Mouse (Mus musculus): Measurements from ENCODE around the gene Mxd4.
A peak's percentile ranks its signal among the peaks of the same experiment; 100 is the strongest.

The Mxd4 gene

DNA sequence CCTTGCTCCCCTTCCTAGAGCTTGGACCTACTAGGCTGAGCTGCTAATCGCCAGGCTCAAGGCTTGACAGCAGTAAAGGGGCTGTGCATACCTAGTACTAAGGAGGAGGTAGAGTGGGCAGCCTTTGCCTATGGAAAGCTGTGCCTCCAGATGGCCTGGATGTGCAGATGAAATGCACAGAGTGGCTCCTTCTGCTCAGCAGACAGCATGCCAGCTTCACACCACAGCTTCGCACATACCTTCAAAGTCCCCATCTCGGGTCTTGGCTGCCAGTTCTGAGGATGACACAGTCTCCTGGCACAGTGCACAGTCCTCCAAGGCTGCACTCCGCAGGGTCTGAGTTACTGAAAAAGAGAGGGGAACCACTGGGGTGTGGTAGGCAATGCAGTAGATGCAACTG, 9.7 kb upstream of the Mxd4 start:
- no peak for DNase-seq (ENCODE audit: low spot score)

DNA sequence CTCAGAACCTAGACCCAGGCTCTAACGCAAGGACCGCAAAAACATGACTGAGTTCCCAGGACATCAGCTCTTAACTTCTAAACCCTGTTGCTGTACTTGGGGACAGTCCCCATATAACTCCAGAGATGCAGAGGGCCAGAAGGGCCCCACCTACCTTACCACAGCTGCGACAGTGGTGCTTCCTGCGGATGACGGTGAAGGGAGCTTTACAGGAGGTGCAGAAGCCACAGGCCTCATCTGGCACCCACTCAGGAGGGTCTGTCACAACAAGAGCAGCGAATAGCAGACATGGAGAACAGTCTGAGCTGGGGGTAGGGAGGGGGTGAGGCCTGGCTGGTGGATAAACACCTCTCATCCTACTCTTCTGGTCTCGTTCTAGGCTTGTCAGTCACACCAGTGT, 8.9 kb upstream of the Mxd4 start:
- no peak for DNase-seq (ENCODE audit: low spot score)

DNA sequence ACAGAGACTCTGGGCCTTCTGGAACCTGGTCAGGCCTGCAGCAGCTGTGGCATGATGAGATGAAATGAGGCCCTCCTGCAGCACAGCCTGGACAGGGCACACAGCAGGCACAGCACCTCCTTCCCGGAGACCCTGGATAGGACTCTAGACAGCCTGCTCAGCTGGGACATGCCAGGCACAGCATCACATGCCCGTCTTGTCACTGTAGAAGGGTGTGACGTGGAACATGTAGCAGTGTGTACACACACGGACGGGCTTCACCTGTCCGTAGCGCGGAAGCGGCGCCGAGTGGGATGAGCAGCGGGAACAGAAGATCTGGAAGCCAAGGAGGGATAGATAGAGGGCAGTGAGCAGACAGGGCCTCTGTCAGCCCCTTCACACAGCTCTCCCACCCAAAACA, 8.3 kb upstream of the Mxd4 start:
- DNase-seq (ENCODE audit: low spot score), result no peak

DNA sequence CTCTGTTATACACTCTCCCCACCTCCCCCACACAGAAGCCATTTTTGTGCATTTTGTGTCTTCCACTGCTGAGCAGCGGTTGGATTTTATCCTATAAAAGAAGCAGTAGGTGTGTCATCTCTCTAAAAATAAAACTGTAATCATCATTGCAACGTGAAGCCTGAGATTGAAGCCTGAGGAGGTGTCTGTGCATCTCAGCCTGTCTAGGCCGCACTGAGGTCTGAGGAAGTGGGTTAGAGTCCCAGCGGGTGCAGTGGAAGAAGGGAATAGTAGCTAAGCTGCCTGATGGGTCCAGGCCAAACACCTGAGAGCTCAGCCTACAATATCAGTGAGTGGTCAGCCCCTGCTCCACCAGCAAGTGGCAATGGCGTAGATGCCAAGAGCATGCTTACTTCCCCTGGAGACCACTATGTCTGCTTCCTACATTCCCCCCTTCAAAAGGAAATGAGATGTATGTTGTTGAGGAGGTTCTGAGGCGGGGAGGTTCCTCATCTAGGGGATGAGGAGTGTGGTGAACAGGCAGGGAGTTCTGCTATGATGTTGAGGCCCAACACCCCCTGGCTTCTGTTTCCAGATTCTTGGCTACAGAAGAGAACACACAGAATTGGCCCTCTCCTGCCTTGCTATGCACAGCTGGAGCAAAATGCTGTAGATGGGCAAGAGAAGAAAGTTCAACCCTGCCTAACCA, 7.6 kb upstream of the Mxd4 start:
- no peak for DNase-seq (ENCODE audit: low spot score)

DNA sequence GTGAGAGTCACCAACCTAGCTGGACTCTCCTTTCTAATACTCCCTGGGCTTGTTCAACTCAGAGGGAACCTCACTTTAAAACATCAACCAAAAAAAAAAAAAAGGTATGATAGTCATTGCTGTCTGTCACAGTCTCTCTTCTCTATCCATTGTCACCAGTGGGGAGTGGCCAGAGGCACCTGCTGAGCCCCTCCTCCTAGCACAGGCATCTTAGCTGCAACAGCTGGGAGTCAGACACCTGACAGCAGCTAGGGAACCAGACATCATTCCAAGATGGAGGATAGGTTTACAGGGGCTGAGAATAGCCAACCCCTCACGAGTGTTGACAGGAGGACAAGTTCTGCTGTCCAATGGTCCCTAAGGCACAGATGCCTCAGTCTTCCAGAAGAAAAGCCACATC, 6.9 kb upstream of the Mxd4 start:
- DNase-seq (ENCODE audit: low spot score), result no peak

DNA sequence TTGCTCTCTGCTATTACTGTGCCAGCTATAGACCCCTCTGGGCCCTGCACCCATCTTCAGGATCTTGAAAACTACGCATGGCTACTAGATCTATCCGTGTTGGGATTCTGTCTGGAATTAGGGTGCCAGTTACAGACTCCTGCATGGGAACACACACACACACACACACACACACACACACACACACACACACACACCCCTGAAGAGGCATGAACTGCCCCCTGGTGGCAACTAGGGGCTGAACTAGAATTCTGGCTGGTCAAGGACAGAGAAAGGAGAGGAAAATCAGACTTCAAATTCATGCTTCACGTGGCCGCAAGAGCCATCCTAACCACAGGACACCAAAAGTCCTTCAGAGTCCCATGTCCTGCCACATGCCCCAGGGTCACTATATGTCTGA, 4.3 kb upstream of the Mxd4 start:
- peak; percentile 32 for DNase-seq (ENCODE audit: low spot score)

DNA sequence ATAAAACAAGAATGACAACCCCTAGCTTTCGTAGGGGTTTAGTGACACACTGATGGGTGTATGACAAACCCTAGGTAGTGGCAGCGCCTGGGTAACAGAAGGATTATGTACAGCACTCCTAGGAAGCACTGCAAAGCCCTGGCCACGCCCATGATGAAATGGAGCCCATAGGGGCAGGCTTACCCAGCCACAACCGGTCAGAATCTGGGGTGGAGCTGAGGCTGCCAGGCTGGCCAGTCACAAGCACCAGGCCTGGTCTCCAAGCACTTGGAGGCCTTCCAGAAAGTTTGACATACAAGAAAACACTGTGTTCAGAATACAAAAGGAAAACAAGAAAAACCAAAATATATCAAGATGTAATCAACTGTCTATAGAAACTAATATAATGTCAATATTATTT, 3.5 kb upstream of the Mxd4 start:
- DNase-seq (ENCODE audit: low spot score), result no peak

DNA sequence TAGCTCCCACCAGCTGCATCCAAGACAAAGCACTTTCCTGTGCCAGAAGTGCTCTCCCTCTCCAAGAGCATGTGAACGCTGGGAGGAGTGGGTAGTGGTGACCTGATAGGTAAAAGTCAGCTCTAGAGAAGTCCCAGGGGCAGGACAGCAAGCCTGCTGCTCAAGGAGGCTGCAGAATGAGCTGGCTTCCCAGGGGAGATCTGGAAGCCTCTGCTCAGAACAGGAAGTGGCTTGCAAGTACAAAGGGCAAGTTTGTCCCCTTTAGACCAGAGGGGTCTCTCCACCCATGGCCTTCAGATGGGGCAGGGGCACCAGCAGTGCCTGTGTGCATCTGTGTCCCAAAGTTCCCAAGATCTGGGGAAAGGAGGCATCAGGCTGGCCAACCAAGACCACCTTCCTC, 2.0 kb upstream of the Mxd4 start:
- DNase-seq (ENCODE audit: low spot score), result no peak

DNA sequence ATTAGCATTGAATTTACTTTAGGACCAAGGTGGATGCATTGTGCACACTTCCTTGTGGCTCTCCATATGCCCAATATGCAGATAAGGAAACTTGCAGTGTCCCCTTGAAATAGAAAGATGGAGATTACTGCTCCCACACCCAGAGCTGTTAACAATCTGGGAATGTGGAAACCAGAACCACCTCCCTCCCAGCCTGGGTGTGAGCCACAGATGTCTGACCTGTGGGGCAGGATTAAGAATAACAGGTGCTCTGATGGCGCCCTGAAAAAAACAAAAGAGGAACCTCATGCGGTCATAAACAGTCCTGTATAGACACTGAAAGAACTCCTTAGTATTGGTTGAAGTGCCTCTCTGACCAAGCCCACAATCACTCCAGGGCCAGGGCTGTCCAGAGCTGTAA, 1.3 kb upstream of the Mxd4 start:
- DNase-seq (ENCODE audit: low spot score), result no peak

DNA sequence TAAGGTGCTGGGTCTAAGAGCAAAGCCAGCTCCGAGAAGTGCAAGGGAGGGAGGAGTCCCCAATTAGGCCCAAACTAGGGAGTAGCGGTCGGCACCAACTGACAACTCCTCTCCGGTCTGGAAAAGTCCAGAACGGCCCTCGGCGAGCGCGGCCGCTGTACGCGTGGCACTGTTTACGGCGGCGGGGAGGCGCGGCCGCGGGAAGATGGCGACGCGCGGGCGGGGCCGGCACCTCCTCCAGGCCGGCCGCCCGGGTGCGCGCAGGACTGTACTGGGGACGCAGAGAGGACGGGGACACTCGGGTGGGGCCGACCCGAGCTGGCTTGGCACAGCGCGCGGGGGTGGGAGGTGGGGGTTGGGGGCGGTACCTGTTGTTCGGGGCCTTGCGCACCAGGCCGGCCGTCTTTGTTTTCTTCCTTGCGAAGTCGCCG, 544 bp downstream of the Mxd4 start:
- peak; percentile 51 for DNase-seq (ENCODE audit: low spot score)

DNA sequence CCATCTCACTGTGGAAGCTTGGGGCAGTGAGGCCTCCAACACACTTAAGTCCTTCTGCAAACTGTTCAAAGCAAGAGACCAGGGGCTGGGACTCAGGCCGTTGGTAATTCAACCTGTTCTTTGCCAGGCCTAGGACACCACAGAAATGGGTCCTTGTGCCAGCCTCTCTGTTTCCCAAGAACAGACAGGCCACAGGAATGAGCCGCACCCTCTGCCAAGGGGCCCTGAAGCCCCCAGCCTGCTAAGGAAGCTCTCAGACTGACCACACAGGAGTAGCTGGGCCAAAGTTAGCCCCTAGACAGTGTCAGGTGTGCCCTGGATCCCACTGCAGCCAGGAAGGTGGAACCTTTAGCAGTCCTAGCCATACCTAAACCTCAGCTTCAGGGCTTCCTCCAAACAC, 1.1 kb downstream of the Mxd4 start:
- DNase-seq (ENCODE audit: low spot score), result no peak

DNA sequence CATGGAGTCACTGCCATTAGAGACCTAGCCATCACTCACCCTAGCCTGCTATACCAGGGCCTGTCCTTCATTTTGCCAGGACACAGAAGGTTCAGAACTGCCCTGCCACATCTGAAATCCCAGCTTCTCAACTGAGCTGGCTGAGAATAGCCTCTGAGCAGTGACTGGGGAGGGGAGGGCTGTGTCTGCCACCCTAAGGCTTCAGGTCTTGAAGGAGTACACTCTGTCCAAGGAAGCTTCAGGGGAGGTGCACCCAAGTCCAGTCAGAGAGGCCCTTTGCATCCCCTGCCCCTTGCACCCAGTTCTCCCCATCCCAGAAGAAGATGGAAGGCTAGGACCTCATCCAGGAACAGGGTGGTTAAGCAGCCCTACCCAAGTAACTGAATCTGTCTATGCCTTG, 1.7 kb downstream of the Mxd4 start:
- DNase-seq (ENCODE audit: low spot score), result no peak

DNA sequence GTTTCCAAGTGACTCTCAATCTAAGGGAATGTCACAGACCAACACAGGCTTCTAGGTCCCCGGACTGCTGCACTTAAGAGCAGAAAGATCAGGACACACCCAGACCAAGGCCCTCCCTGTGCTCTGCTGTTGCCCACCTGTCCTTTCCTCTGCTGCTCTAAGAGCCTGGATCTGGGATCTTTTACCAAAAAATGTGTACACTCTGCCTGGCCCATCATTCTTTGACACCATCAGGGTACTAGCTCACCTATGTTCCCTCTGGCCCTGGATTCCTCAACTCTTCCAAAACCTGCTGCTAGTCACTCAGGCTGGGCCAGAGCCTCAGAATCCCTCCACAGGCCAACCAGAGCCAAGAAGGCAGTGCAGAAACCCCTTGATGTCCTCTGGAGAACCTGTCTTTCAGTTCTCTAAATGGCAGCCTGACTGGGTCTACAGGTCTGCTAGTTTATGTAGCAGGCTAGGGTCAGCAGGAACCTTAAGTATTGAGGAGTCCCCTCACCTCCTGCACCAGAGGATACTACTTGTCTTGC, 2.4 kb downstream of the Mxd4 start:
- no peak for DNase-seq (ENCODE audit: low spot score)

DNA sequence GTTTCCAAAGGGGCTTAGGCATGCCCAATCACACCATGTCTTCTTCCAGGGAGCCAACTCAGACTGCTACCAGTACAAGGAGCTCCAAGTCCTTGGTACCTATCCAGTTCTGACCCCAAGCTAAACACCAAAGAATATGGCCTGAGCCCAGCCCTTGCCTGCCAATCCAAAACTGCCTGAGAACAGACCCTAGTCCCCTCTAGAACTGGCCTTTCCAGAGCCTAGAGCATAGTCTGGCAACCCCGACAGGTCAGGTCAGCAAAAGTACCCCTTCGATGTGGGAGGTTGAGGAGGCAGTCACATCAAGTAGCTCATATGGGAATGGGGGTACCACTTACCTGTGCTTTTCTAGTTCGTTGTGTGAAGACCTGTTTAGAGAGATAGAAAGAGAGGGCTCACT, 3.5 kb downstream of the Mxd4 start:
- DNase-seq (ENCODE audit: low spot score), result no peak

DNA sequence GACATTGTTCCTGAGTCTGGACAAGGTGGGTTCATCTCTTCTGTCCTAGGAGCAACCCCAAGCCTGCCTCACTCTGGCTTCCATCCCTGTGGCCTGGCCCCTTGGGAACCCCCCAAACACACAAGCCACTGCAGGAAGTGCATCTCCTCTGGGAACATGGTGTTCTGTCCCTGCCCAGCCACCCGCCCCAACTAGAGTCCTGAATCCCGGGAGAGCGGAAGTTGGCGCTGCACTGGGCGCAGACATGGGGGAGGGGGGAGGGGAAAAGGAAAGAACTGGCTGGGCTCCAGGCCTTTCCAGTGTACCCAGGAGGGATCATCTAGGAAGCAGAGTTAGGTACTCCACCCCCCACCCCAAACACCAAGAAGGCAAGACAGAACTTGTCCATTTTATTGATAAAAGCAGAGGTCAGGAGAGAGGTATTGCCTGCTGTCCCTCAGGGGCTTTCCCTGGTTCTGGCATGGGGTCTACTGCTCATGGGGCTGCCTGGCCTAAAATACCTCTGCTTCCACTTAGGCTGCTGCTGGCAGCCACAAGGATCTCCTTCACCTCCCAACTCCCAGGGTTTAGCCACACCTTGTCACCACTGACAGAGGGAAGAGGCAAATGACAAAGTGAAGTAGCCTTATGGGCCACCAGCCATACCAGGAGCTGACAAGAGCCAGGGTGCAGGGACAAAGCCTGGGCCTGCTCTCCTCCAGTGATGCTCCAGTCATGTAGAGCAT, 4.2 kb downstream of the Mxd4 start:
- no peak for DNase-seq (ENCODE audit: low spot score)

DNA sequence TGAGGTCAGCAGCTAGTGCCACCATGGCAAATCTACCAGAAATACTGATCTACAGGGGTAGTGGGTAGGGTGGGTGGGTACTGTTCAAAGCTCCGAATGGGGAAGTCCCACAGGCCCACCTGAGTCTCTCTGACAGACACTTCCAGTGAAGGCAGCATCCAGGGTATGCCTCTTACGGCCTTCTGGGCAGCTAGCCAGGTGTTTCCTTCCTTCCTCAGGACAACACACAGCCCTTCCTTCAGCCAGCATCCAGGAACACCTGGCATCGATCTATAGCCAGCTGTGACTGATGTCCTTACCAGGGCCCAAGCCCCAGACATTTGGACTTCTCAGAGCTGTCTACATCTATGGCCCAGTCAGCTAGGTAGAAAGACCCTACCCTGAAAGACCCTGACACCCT, 5.0 kb downstream of the Mxd4 start:
- DNase-seq (ENCODE audit: low spot score), result no peak

DNA sequence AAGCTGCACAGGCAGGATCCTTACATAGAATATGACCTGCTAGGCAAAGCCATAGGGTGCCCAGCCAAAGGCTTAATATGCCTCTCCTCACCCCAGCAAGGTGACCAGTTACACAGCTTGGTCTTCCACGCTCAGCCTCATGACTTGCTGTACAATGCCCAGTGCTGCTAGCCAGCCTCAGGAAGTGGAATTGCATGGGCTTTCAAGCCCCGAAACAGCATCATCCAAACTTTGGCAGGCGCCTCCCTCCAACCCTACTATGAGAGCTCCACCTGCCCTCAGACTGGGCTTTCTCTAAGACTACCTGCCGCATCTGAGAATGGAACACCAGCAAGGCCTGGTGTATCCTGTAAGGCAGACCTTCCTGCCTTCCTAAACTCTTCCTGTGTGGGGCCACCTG, 9.7 kb downstream of the Mxd4 start:
- no peak for DNase-seq (ENCODE audit: low spot score)

DNA sequence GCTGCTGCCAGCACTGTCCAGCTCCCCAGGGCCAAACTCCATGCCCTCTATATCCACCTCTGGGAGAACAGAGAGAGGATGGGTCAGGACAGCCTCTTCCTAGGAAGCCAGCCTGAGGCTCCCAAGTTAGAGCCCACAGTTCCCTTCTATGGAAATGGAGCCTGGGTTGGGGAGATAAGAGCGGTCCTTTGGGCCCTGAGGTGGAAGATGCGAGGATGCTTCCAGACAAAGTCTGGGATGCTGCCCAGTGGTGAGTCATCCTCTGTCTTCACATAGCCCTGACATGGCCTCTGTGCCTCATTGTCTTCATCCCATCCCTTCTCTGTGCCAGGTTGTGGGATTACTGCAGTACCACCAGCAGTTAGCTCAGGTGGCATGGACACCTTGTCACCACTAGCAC, 10.4 kb downstream of the Mxd4 start:
- DNase-seq (ENCODE audit: low spot score), result no peak

DNA sequence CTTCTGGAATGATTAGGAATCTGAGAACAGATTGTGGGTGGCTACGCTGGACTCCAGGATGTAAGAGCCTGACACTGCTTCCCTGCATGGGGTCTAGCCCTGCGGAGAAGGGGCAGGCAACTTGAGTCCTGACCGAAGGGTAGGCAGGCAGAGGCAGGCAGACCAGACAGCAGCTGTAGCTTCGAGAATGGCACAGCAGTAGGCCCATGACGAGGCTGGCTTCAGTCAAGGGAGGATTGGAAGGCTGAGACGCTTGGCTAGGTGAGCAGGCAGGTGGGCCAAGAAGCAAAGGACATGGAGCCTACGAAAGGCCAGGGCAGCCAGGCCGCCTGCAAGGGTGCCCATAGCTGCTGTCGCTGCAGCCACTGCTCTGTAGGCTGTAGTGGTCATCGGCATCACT, 10.8 kb downstream of the Mxd4 start:
- no peak for DNase-seq (ENCODE audit: low spot score)

DNA sequence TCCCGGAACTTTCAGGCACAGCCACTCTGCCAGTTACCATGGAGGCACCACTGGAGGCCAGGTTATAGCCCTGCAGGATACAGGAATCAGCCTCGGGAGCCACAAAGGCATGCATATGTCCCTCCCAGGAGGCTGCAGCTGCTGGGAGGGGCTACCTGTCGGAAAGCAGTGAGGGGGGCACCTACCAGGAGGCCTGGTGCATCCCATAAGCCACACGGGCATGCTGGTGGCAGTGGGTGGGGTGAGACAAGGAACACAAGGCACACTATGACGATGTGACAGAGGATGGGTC, 12.2 kb downstream of the Mxd4 start:
- no peak for DNase-seq (ENCODE audit: low spot score)

DNA sequence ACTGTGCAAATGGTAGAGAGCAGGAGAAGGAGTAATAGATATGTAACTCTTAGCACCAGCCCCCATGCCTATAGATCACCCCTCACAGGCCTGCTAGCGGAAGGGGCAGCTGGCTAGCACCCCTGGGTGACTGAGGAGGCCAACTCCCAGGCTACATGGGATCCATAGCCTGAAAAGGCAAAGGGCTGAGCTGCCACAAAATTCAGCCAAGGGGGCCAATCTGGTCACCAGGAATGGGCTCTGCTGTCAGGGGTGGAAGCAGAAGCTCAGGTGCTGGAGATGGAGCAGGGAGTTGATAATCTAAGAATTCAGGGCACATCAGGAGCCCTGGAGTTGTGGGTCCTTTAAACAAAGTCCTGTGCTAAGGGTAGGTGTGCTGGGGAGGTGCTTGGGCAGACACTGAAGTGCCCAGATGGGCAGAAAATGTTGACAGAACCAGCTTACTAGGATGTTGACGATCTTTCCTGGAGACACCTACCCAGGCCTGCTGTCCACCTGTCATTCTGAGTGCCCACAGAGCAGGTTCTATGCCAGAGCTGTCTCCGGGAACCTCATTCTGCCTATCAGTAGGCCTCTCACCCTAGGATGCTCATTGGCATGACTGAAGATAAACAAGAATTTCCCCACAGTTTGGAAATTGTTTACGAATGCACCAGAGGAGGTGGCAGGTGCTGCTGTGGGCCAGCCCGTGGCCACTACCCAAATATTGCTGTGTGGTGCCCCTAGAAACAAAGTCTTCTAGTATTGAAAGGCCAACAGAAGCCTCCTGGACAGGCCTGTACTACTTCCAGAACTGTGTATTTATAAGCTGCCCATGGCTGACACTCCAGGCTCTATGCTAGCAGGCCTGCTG, 12.7 kb downstream of the Mxd4 start:
- no peak for DNase-seq (ENCODE audit: low spot score)

DNA sequence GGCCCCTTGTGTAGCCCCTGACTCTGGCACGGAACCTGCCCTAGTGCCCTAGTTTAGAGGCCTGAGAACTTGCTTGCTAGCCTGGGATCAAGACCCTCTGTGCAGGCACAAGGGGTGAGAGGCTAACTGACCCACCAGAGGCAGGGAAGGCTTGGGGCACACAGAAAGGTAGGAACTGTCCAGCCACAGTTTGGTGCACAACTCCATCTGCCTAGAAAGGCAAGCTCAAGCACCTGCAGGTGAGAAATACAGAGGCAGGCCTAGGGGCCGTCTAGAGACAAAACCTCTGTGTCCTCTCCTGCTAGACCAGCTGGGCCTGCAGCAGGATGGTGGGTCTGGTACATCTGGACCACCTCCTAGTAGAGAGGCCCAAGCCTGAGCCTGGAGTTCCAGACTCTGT, 13.5 kb downstream of the Mxd4 start:
- DNase-seq (ENCODE audit: low spot score), result no peak

DNA sequence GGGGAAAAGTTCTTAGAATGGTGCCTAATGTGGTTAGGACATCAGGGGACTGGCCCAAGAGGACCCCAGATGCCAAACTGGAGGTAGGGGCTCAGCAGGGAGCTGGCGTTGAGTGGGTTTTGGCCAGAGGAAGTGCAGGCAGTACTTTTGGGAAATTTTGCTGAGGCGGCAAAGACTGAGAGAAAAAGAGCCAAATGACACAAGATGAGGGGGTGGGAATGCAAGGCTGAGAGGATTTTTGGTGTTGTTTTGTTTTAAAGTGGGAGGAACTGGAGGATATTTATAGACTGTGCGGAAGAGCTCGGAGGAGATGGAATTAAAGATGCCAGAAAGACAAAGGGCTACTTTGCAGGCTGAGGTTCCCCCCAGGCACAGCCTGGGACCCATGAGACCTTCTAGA, 16.8 kb downstream of the Mxd4 start:
- DNase-seq (ENCODE audit: low spot score), result no peak

Measured in retina, embryonic 14.5 days (tissue).